Mouse (Mus musculus): ENCODE data around the gene Gm2a. TPM values are rescaled to one million over a fixed set of nuclear protein-coding genes. Genes with fewer than 3 reads are reported as not detected.

Gene Gm2a
- total and polyA plus RNA-seq, 3 experiments, result 0.19 to 0.52 TPM; not detected in 1

GRCm38 (mm10) chr11:55126663-55127062, 28.7 kb downstream of the Gm2a start:
- no peaks in the 10 kb centered on the region for H3K9me3 ChIP-seq (replicated peaks; ENCODE audit: insufficient read depth, low read length)
- H3K79me2 ChIP-seq (ENCODE audit: control insufficient read depth, insufficient read depth, low read length, poor library complexity), result no peaks in the 10 kb centered on the region
- no peak overlapping the region for H3K27ac ChIP-seq (ENCODE audit: control insufficient read depth, low read depth, low read length)
- peak; percentile 65 for DNase-seq (ENCODE audit: low read depth, low spot score)
- H3K9ac ChIP-seq (ENCODE audit: control insufficient read depth, low read depth, low read length, poor library complexity, severe bottlenecking), result no peak overlapping the region
- H3K27me3 ChIP-seq (ENCODE audit: control insufficient read depth in 1 of 2, insufficient read depth in 2 of 2, low read length in 2 of 2), result no peaks in the 10 kb centered on the region
- H3K36me3 ChIP-seq (ENCODE audit: control insufficient read depth in 1 of 2, insufficient read depth in 2 of 2, low read length in 2 of 2), result peaks cover 0 to 36% of the 10 kb centered on the region in 2 experiments; a peak in 2 of 4 replicates
- H3K4me3 ChIP-seq (ENCODE audit: control insufficient read depth in 1 of 2, insufficient read depth in 1 of 2, low read depth in 2 of 2, low read length in 2 of 2), result no peak overlapping the region
- peaks cover 25 to 36% of the 10 kb centered on the region in 2 experiments for H3K4me1 ChIP-seq (ENCODE audit: control insufficient read depth in 1 of 2, insufficient read depth in 2 of 2, low read length in 2 of 2)
- TF ChIP-seq MAZ (IDR thresholded peaks at IDR 0.05; ENCODE audit: low read depth, low read length) (no peak), ZC3H11A (IDR thresholded peaks at IDR 0.05; ENCODE audit: low read depth, low read length) (no peak), GATA1 (IDR thresholded peaks at IDR 0.05; ENCODE audit: low read depth, low read length) (peak; percentile 91), USF1 (IDR thresholded peaks at IDR 0.05; ENCODE audit: low read depth, low read length) (no peak), NELFE (IDR thresholded peaks at IDR 0.05; ENCODE audit: low read depth, low read length) (no peak), NRF1 (IDR thresholded peaks at IDR 0.05; ENCODE audit: insufficient read depth, low read depth, low read length, poor library complexity, severe bottlenecking) (no peak), HCFC1 (IDR thresholded peaks at IDR 0.05; ENCODE audit: low read depth, low read length) (no peak), ZMIZ1 (IDR thresholded peaks at IDR 0.05; ENCODE audit: low read depth, low read length) (no peak), SIN3A (IDR thresholded peaks at IDR 0.05; ENCODE audit: low read length) (no peak; the same call in 1 of the 2 replicates), TCF12 (IDR thresholded peaks at IDR 0.05; ENCODE audit: low read depth, low read length) (peak; percentile 84), ELF1 (IDR thresholded peaks at IDR 0.05; ENCODE audit: low read depth, low read length) (no peak), ZKSCAN1 (IDR thresholded peaks at IDR 0.05; ENCODE audit: low read depth, low read length) (no peak), ETS1 (IDR thresholded peaks at IDR 0.05; ENCODE audit: low read depth, low read length) (peak; percentile 61), POLR2AphosphoS5 (IDR thresholded peaks at IDR 0.05; ENCODE audit: borderline replicate concordance, low read depth, low read length) (no peak), TBP (IDR thresholded peaks at IDR 0.05; ENCODE audit: low read depth, low read length) (no peak), JUND (IDR thresholded peaks at IDR 0.05; ENCODE audit: low read depth, low read length) (no peak), POLR2AphosphoS2 (IDR thresholded peaks at IDR 0.05; ENCODE audit: low read length) (no peak), MEF2A (IDR thresholded peaks at IDR 0.05; ENCODE audit: extremely low read depth, insufficient replicate concordance, low read depth, low read length, poor library complexity, severe bottlenecking) (no peak), CHD2 (IDR thresholded peaks at IDR 0.05; ENCODE audit: low read length) (no peak), RCOR1 (IDR thresholded peaks at IDR 0.05; ENCODE audit: low read depth, low read length) (peak; percentile 62), MYC (IDR thresholded peaks at IDR 0.05; ENCODE audit: low read depth, low read length) (no peak; the same call in 1 of the 2 replicates), RAD21 (IDR thresholded peaks at IDR 0.05; ENCODE audit: low read depth, low read length) (no peak), POLR2A (IDR thresholded peaks at IDR 0.05; ENCODE audit: control insufficient read depth in 1 of 2, insufficient read depth in 1 of 2, low read depth in 1 of 2, low read length in 2 of 2, poor library complexity in 1 of 2) (no peak), MYB (IDR thresholded peaks at IDR 0.05; ENCODE audit: low read depth, low read length) (no peak), CHD1 (IDR thresholded peaks at IDR 0.05; ENCODE audit: low read depth, low read length) (no peak), EP300 (IDR thresholded peaks at IDR 0.05; ENCODE audit: low read depth in 1 of 2, low read length in 2 of 2) (peak; percentile 80 to 89), USF2 (IDR thresholded peaks at IDR 0.05; ENCODE audit: borderline replicate concordance in 1 of 2, insufficient read depth in 1 of 2, low read depth in 1 of 2, low read length in 2 of 2) (no peak), MAFK (IDR thresholded peaks at IDR 0.05; ENCODE audit: borderline replicate concordance, low read depth, low read length) (0 out of 2 replicates have a peak, but pooled peaks have one; percentile 27), SMC3 (IDR thresholded peaks at IDR 0.05; ENCODE audit: low read depth, low read length) (no peak), BHLHE40 (IDR thresholded peaks at IDR 0.05; ENCODE audit: borderline replicate concordance, low read depth, low read length) (no peak), GABPA (IDR thresholded peaks at IDR 0.05; ENCODE audit: low read depth, low read length) (no peak), KAT2A (conservative IDR thresholded peaks at IDR 0.05; ENCODE audit: low read depth, low read length) (no peak), UBTF (IDR thresholded peaks at IDR 0.05; ENCODE audit: borderline replicate concordance, insufficient read depth, low read depth, low read length) (no peak), ZNF384 (IDR thresholded peaks at IDR 0.05; ENCODE audit: low read depth, low read length) (peak; percentile 68), E2F4 (IDR thresholded peaks at IDR 0.05; ENCODE audit: borderline replicate concordance, low read depth, low read length) (no peak), MAX (IDR thresholded peaks at IDR 0.05; ENCODE audit: low read length) (peak; percentile 17; the same call in 1 of the 2 replicates), TAL1 (IDR thresholded peaks at IDR 0.05; ENCODE audit: low read length) (peak; percentile 39), MXI1 (IDR thresholded peaks at IDR 0.05; ENCODE audit: low read depth, low read length) (no peak)
